Mouse (Mus musculus): Measurements from ENCODE around the gene Rnf187. TPM values are rescaled to one million over a fixed set of nuclear protein-coding genes. Genes with fewer than 3 reads are reported as not detected.

The Rnf187 gene
- polyA plus RNA-seq, 1 experiment from 2014 or later = 213 TPM

GRCm38 (mm10) chr11:58974414-58974813 is 35.7 kb upstream of the Rnf187 start:
- WGBS = 81% methylated on average over 3 of the region's 3 CpGs
- no peaks in the 10 kb centered on the region for H3K9me3 ChIP-seq (ENCODE audit: control insufficient read depth, low read length)
- H3K27me3 ChIP-seq (ENCODE audit: control insufficient read depth, insufficient read depth, low read length) = no peaks in the 10 kb centered on the region
- no peak overlapping the region for H3K9ac ChIP-seq (ENCODE audit: low read length)
- H3K36me3 ChIP-seq (ENCODE audit: control insufficient read depth, insufficient read depth, low read length) = peaks cover 31% of the 10 kb centered on the region
- no peak overlapping the region for H3K4me3 ChIP-seq (ENCODE audit: control insufficient read depth in 1 of 2, insufficient read depth in 1 of 2, low read depth in 1 of 2, low read length in 2 of 2)
- no peak for ATAC-seq (ENCODE audit: insufficient number of reproducible peaks, insufficient read depth, low FRiP score, low read depth)
- H3K27ac ChIP-seq (replicated peaks in 1 of 2; ENCODE audit: control insufficient read depth in 1 of 2, insufficient read depth in 1 of 2, low read depth in 2 of 2, low read length in 2 of 2) = no peak overlapping the region
- H3K4me1 ChIP-seq (ENCODE audit: control insufficient read depth in 2 of 2, insufficient read depth in 2 of 2, low read length in 2 of 2) = peaks cover 2 to 20% of the 10 kb centered on the region in 2 experiments
- no peak overlapping the region for H3K4me2 ChIP-seq (ENCODE audit: low read length)

- Histone ChIP-seq H3K4me2 (ENCODE audit: low read length) (no peak overlapping the region), H3K36me3 (ENCODE audit: control insufficient read depth, insufficient read depth, low read length) (peaks cover 36% of the 10 kb centered on the region), H3K9me3 (ENCODE audit: control insufficient read depth, low read length) (no peaks in the 10 kb centered on the region), H3K27ac (replicated peaks in 1 of 2; ENCODE audit: control insufficient read depth in 1 of 2, insufficient read depth in 1 of 2, low read depth in 2 of 2, low read length in 2 of 2) (no peak overlapping the region), H3K4me3 (ENCODE audit: control insufficient read depth in 1 of 2, insufficient read depth in 1 of 2, low read depth in 1 of 2, low read length in 2 of 2) (no peak overlapping the region), H3K9ac (ENCODE audit: low read length) (no peak overlapping the region), H3K4me1 (ENCODE audit: control insufficient read depth in 2 of 2, insufficient read depth in 2 of 2, low read length in 2 of 2) (peaks cover 0 to 8% of the 10 kb centered on the region in 2 experiments; a peak in 2 of 4 replicates), H3K27me3 (ENCODE audit: control insufficient read depth, insufficient read depth, low read length) (no peaks in the 10 kb centered on the region)
- no peak for ATAC-seq (ENCODE audit: insufficient number of reproducible peaks, insufficient read depth, low FRiP score, low read depth)
- WGBS = 78% methylated on average over 3 of the region's 3 CpGs
These were observed 33.1 kb upstream of the Rnf187 start for GRCm38 (mm10) chr11:58971796-58972195.

- no peak for ATAC-seq (ENCODE audit: insufficient number of reproducible peaks, insufficient read depth, low FRiP score, low read depth)
- H3K4me3 ChIP-seq (ENCODE audit: control insufficient read depth in 1 of 2, insufficient read depth in 1 of 2, low read depth in 1 of 2, low read length in 2 of 2) = no peak overlapping the region
- peaks cover 0 to 12% of the 10 kb centered on the region in 2 experiments; a peak in 2 of 4 replicates for H3K4me1 ChIP-seq (ENCODE audit: control insufficient read depth in 2 of 2, insufficient read depth in 2 of 2, low read length in 2 of 2)
- no peak overlapping the region for H3K9ac ChIP-seq (ENCODE audit: low read length)
- H3K36me3 ChIP-seq (ENCODE audit: control insufficient read depth, insufficient read depth, low read length) = peaks cover 36% of the 10 kb centered on the region
- H3K4me2 ChIP-seq (ENCODE audit: low read length) = no peak overlapping the region
- H3K27ac ChIP-seq (replicated peaks in 1 of 2; ENCODE audit: control insufficient read depth in 1 of 2, insufficient read depth in 1 of 2, low read depth in 2 of 2, low read length in 2 of 2) = no peak overlapping the region
- H3K27me3 ChIP-seq (ENCODE audit: control insufficient read depth, insufficient read depth, low read length) = no peaks in the 10 kb centered on the region
- WGBS = 84% methylated on average over 21 of the region's 21 CpGs
- H3K9me3 ChIP-seq (ENCODE audit: control insufficient read depth, low read length) = no peaks in the 10 kb centered on the region
These were observed 32.3 kb upstream of the Rnf187 start for GRCm38 (mm10) chr11:58970831-58971530.

GRCm38 (mm10) chr11:58969659-58970058 is 30.9 kb upstream of the Rnf187 start:
- peaks cover 31% of the 10 kb centered on the region for H3K36me3 ChIP-seq (ENCODE audit: control insufficient read depth, insufficient read depth, low read length)
- H3K9ac ChIP-seq (ENCODE audit: low read length) = no peak overlapping the region
- ATAC-seq (ENCODE audit: insufficient number of reproducible peaks, insufficient read depth, low FRiP score, low read depth) = no peak
- H3K27me3 ChIP-seq (ENCODE audit: control insufficient read depth, insufficient read depth, low read length) = no peaks in the 10 kb centered on the region
- no peak overlapping the region for H3K4me2 ChIP-seq (ENCODE audit: low read length)
- peaks cover 6 to 21% of the 10 kb centered on the region in 2 experiments; a peak in 3 of 4 replicates for H3K4me1 ChIP-seq (ENCODE audit: control insufficient read depth in 2 of 2, insufficient read depth in 2 of 2, low read length in 2 of 2)
- WGBS = 73% methylated on average over 6 of the region's 6 CpGs
- H3K4me3 ChIP-seq (ENCODE audit: control insufficient read depth in 1 of 2, insufficient read depth in 1 of 2, low read depth in 1 of 2, low read length in 2 of 2) = no peak overlapping the region
- no peaks in the 10 kb centered on the region for H3K9me3 ChIP-seq (ENCODE audit: control insufficient read depth, low read length)
- no peak overlapping the region for H3K27ac ChIP-seq (replicated peaks in 1 of 2; ENCODE audit: control insufficient read depth in 1 of 2, insufficient read depth in 1 of 2, low read depth in 2 of 2, low read length in 2 of 2)

- no peak overlapping the region for H3K4me3 ChIP-seq (ENCODE audit: control insufficient read depth in 1 of 2, insufficient read depth in 1 of 2, low read depth in 1 of 2, low read length in 2 of 2)
- peaks cover 31% of the 10 kb centered on the region for H3K36me3 ChIP-seq (ENCODE audit: control insufficient read depth, insufficient read depth, low read length)
- ATAC-seq (ENCODE audit: insufficient number of reproducible peaks, insufficient read depth, low FRiP score, low read depth) = no peak
- H3K27me3 ChIP-seq (ENCODE audit: control insufficient read depth, insufficient read depth, low read length) = no peaks in the 10 kb centered on the region
- H3K9ac ChIP-seq (ENCODE audit: low read length) = no peak overlapping the region
- no peak overlapping the region for H3K4me2 ChIP-seq (ENCODE audit: low read length)
- no peaks in the 10 kb centered on the region for H3K9me3 ChIP-seq (ENCODE audit: control insufficient read depth, low read length)
- WGBS = 56% methylated on average over 8 of the region's 8 CpGs
- peaks cover 6 to 22% of the 10 kb centered on the region in 2 experiments; a peak in 3 of 4 replicates for H3K4me1 ChIP-seq (ENCODE audit: control insufficient read depth in 2 of 2, insufficient read depth in 2 of 2, low read length in 2 of 2)
- no peak overlapping the region for H3K27ac ChIP-seq (replicated peaks in 1 of 2; ENCODE audit: control insufficient read depth in 1 of 2, insufficient read depth in 1 of 2, low read depth in 2 of 2, low read length in 2 of 2)
These were observed 30.3 kb upstream of the Rnf187 start for GRCm38 (mm10) chr11:58969027-58969426.

GRCm38 (mm10) chr11:58968551-58968950 is 29.8 kb upstream of the Rnf187 start:
- 0 out of 2 replicates have a peak, but pooled peaks cover 4% of the 10 kb centered on the region for H3K27me3 ChIP-seq (ENCODE audit: control insufficient read depth, insufficient read depth, low read length)
- no peak overlapping the region for H3K4me2 ChIP-seq (ENCODE audit: low read length)
- H3K27ac ChIP-seq (replicated peaks in 1 of 2; ENCODE audit: control insufficient read depth in 1 of 2, insufficient read depth in 1 of 2, low read depth in 2 of 2, low read length in 2 of 2) = no peak overlapping the region
- no peak overlapping the region for H3K4me3 ChIP-seq (ENCODE audit: control insufficient read depth in 1 of 2, insufficient read depth in 1 of 2, low read depth in 1 of 2, low read length in 2 of 2)
- peaks cover 31% of the 10 kb centered on the region for H3K36me3 ChIP-seq (ENCODE audit: control insufficient read depth, insufficient read depth, low read length)
- H3K9me3 ChIP-seq (ENCODE audit: control insufficient read depth, low read length) = no peaks in the 10 kb centered on the region
- peaks cover 8 to 22% of the 10 kb centered on the region in 2 experiments; a peak in 3 of 4 replicates for H3K4me1 ChIP-seq (ENCODE audit: control insufficient read depth in 2 of 2, insufficient read depth in 2 of 2, low read length in 2 of 2)
- H3K9ac ChIP-seq (ENCODE audit: low read length) = no peak overlapping the region
- ATAC-seq (ENCODE audit: insufficient number of reproducible peaks, insufficient read depth, low FRiP score, low read depth) = no peak
- WGBS = 82% methylated on average over 7 of the region's 7 CpGs

- peaks cover 12% of the 10 kb centered on the region; the same call in 1 of the 2 replicates for H3K27me3 ChIP-seq (ENCODE audit: control insufficient read depth, insufficient read depth, low read length)
- no peak overlapping the region for H3K4me2 ChIP-seq (ENCODE audit: low read length)
- H3K9me3 ChIP-seq (ENCODE audit: control insufficient read depth, low read length) = no peaks in the 10 kb centered on the region
- WGBS = 95% methylated on average over 1 of the region's 1 CpGs
- peaks cover 8 to 22% of the 10 kb centered on the region in 2 experiments; a peak in 3 of 4 replicates for H3K4me1 ChIP-seq (ENCODE audit: control insufficient read depth in 2 of 2, insufficient read depth in 2 of 2, low read length in 2 of 2)
- no peak overlapping the region for H3K4me3 ChIP-seq (ENCODE audit: control insufficient read depth in 1 of 2, insufficient read depth in 1 of 2, low read depth in 1 of 2, low read length in 2 of 2)
- no peak for ATAC-seq (ENCODE audit: insufficient number of reproducible peaks, insufficient read depth, low FRiP score, low read depth)
- H3K36me3 ChIP-seq (ENCODE audit: control insufficient read depth, insufficient read depth, low read length) = peaks cover 28% of the 10 kb centered on the region
- H3K9ac ChIP-seq (ENCODE audit: low read length) = no peak overlapping the region
- no peak overlapping the region for H3K27ac ChIP-seq (replicated peaks in 1 of 2; ENCODE audit: control insufficient read depth in 1 of 2, insufficient read depth in 1 of 2, low read depth in 2 of 2, low read length in 2 of 2)
These were observed 28.6 kb upstream of the Rnf187 start for GRCm38 (mm10) chr11:58967346-58967745.

Measured in heart, embryonic 14.5 days (tissue).